In genomic region chr13:112394271-112394670, GRCm38 (mm10) we compare ENCODE assay signal across 23 mouse cellular contexts.
A peak's percentile ranks its signal among the peaks of the same experiment; 100 is the strongest.
DNase-seq lines count a peak whose midpoint lies in the region; ATAC-seq and TF ChIP-seq lines count a peak whose summit lies in the region.
"Had no signal": no experiment of that assay in that cellular context is flagged by ENCODE, and none has a peak within 500 bp of the region (broad histone marks: within the 10 kb centered on the region; RNA-seq: fewer than 3 reads in every experiment).

No protein-coding gene starts in this region.

- H3K36me3 ChIP-seq in kidney, embryonic 14.5 days (ENCODE audit: control insufficient read depth, insufficient read depth, low read length) = no peaks in the 10 kb centered on the region
- no peaks in the 10 kb centered on the region for H3K36me3 ChIP-seq in limb, embryonic 12.5 days
- H3K36me3 ChIP-seq in limb, embryonic 10.5 days = no peaks in the 10 kb centered on the region
- no peaks in the 10 kb centered on the region for H3K36me3 ChIP-seq in embryonic facial prominence, embryonic 10.5 days (replicated peaks)
- no peaks in the 10 kb centered on the region for H3K36me3 ChIP-seq in small intestine, adult 2 months (ENCODE audit: control insufficient read depth, insufficient read depth, low read length)
- no peaks in the 10 kb centered on the region for H3K36me3 ChIP-seq in thymus, adult 2 months (ENCODE audit: control insufficient read depth, insufficient read depth, low read length)
- H3K36me3 ChIP-seq: embryonic facial prominence, embryonic 13.5 days; embryonic facial prominence, embryonic 15.5 days; forebrain, embryonic 10.5 days; forebrain, embryonic 12.5 days had no signal

- no peak overlapping the region for H3K4me3 ChIP-seq in kidney, embryonic 14.5 days (ENCODE audit: low read length)
- no peak overlapping the region for H3K4me3 ChIP-seq in limb, embryonic 12.5 days (replicated peaks)
- H3K4me3 ChIP-seq in limb, embryonic 10.5 days = no peak overlapping the region
- no peak overlapping the region for H3K4me3 ChIP-seq in embryonic facial prominence, embryonic 10.5 days
- no peak overlapping the region for H3K4me3 ChIP-seq in small intestine, adult 2 months (ENCODE audit: low read depth, low read length)
- no peak overlapping the region for H3K4me3 ChIP-seq in thymus, adult 2 months (ENCODE audit: control insufficient read depth, insufficient read depth, low read length)
- H3K4me3 ChIP-seq: embryonic facial prominence, embryonic 13.5 days; embryonic facial prominence, embryonic 15.5 days; erythroblast, embryonic 14.5 days; forebrain, embryonic 10.5 days; forebrain, embryonic 12.5 days had no signal

- TF ChIP-seq POLR2A in small intestine, adult 2 months (IDR thresholded peaks at IDR 0.05; ENCODE audit: low read depth, low read length) = no peak
- no peak for TF ChIP-seq POLR2A in thymus, adult 2 months (IDR thresholded peaks at IDR 0.05; ENCODE audit: control insufficient read depth, extremely low read depth, insufficient read depth, low read length, poor library complexity)

- WGBS in kidney, embryonic 14.5 days = 54% methylated on average over 9 of the region's 9 CpGs
- 58% methylated on average over 9 of the region's 9 CpGs for WGBS in limb, embryonic 12.5 days
- WGBS in limb, embryonic 10.5 days = 83% methylated on average over 9 of the region's 9 CpGs
- WGBS in embryonic facial prominence, embryonic 10.5 days = 79% methylated on average over 9 of the region's 9 CpGs
- 92% methylated on average over 9 of the region's 9 CpGs for WGBS in small intestine, adult 2 months
- WGBS in thymus, adult 2 months = 97% methylated on average over 9 of the region's 9 CpGs

- no peak overlapping the region for H3K9ac ChIP-seq in kidney, embryonic 14.5 days (ENCODE audit: low read depth, low read length)
- no peak overlapping the region for H3K9ac ChIP-seq in limb, embryonic 12.5 days (replicated peaks)
- H3K9ac ChIP-seq: embryonic facial prominence, embryonic 13.5 days; embryonic facial prominence, embryonic 15.5 days; forebrain, embryonic 12.5 days had no signal

- DNase-seq in kidney, postnatal 25 days = no peak
- no peak for DNase-seq in limb, embryonic 10.5 days (ENCODE audit: low spot score)
- no peak for DNase-seq in embryonic facial prominence, embryonic 10.5 days (ENCODE audit: low spot score)
- DNase-seq in thymus, adult 2 months = no peak
- DNase-seq: adrenal gland, adult 2 months; adrenal gland, postnatal 10 days; adrenal gland, postnatal 25 days; cerebellum, adult 11-12 months; cerebellum, adult 2 months; cerebellum, adult 9-10 months; cerebellum, postnatal 10 days; cerebellum, postnatal 25 days had no signal

- H3K27ac ChIP-seq in kidney, embryonic 14.5 days (ENCODE audit: low read depth, low read length) = no peak overlapping the region
- H3K27ac ChIP-seq in limb, embryonic 12.5 days = 0 out of 2 replicates have a peak overlapping the region, but pooled peaks have one; percentile 29
- H3K27ac ChIP-seq in limb, embryonic 10.5 days = no peak overlapping the region
- H3K27ac ChIP-seq in embryonic facial prominence, embryonic 10.5 days (replicated peaks) = 0 out of 2 replicates have a peak overlapping the region, but pooled peaks have one; percentile 19
- peak overlapping the region; percentile 1; the same call in 1 of the 2 replicates for H3K27ac ChIP-seq in small intestine, adult 2 months (ENCODE audit: insufficient read depth, low read depth, low read length)
- H3K27ac ChIP-seq in thymus, adult 2 months (ENCODE audit: control insufficient read depth, insufficient read depth, low read length) = no peak overlapping the region
- H3K27ac ChIP-seq: embryonic facial prominence, embryonic 13.5 days; embryonic facial prominence, embryonic 15.5 days; forebrain, embryonic 10.5 days; forebrain, embryonic 12.5 days had no signal

- no peak for TF ChIP-seq CTCF in small intestine, adult 2 months (IDR thresholded peaks at IDR 0.05; ENCODE audit: extremely low read depth, insufficient read length, insufficient replicate concordance, low read depth, low read length)
- no peak for TF ChIP-seq CTCF in thymus, adult 2 months (IDR thresholded peaks at IDR 0.05; ENCODE audit: borderline replicate concordance, control insufficient read depth, extremely low read depth, insufficient read depth, low read length, poor library complexity)

- H3K4me2 ChIP-seq in kidney, embryonic 14.5 days (replicated peaks; ENCODE audit: low read depth, low read length) = no peak overlapping the region
- no peak overlapping the region for H3K4me2 ChIP-seq in limb, embryonic 12.5 days
- H3K4me2 ChIP-seq: embryonic facial prominence, embryonic 13.5 days; embryonic facial prominence, embryonic 15.5 days; forebrain, embryonic 12.5 days had no signal

- no peaks in the 10 kb centered on the region for H3K9me3 ChIP-seq in kidney, embryonic 14.5 days (ENCODE audit: control insufficient read depth, low read length)
- H3K9me3 ChIP-seq in limb, embryonic 12.5 days = no peaks in the 10 kb centered on the region
- no peaks in the 10 kb centered on the region for H3K9me3 ChIP-seq in limb, embryonic 10.5 days (replicated peaks)
- H3K9me3 ChIP-seq in embryonic facial prominence, embryonic 10.5 days = no peaks in the 10 kb centered on the region
- H3K9me3 ChIP-seq: embryonic facial prominence, embryonic 13.5 days; embryonic facial prominence, embryonic 15.5 days; forebrain, embryonic 10.5 days; forebrain, embryonic 12.5 days had no signal

- peaks cover 9% of the 10 kb centered on the region for H3K4me1 ChIP-seq in kidney, embryonic 14.5 days (ENCODE audit: control insufficient read depth, insufficient read depth, low read length)
- peaks cover 15% of the 10 kb centered on the region for H3K4me1 ChIP-seq in limb, embryonic 12.5 days (replicated peaks)
- H3K4me1 ChIP-seq in limb, embryonic 10.5 days = peaks cover 17% of the 10 kb centered on the region; the same call in 1 of the 2 replicates
- peaks cover 17% of the 10 kb centered on the region for H3K4me1 ChIP-seq in embryonic facial prominence, embryonic 10.5 days
- no peaks in the 10 kb centered on the region for H3K4me1 ChIP-seq in small intestine, adult 2 months (ENCODE audit: control insufficient read depth, insufficient read depth, insufficient read length, low read length)
- H3K4me1 ChIP-seq in thymus, adult 2 months (replicated peaks; ENCODE audit: control insufficient read depth, insufficient read depth, low read length) = no peaks in the 10 kb centered on the region
- H3K4me1 ChIP-seq: forebrain, embryonic 12.5 days had no signal

- H3K27me3 ChIP-seq in kidney, embryonic 14.5 days (ENCODE audit: control insufficient read depth, insufficient read depth, low read length) = no peaks in the 10 kb centered on the region
- no peaks in the 10 kb centered on the region for H3K27me3 ChIP-seq in limb, embryonic 12.5 days
- no peaks in the 10 kb centered on the region for H3K27me3 ChIP-seq in limb, embryonic 10.5 days (ENCODE audit: low read depth, poor library complexity, severe bottlenecking)
- H3K27me3 ChIP-seq in embryonic facial prominence, embryonic 10.5 days (replicated peaks; ENCODE audit: low read depth, poor library complexity, severe bottlenecking) = no peaks in the 10 kb centered on the region
- no peaks in the 10 kb centered on the region for H3K27me3 ChIP-seq in small intestine, adult 2 months (ENCODE audit: control insufficient read depth, insufficient read depth, low read length)
- no peaks in the 10 kb centered on the region for H3K27me3 ChIP-seq in thymus, adult 2 months (ENCODE audit: control insufficient read depth, insufficient read depth, low read length)
- H3K27me3 ChIP-seq: embryonic facial prominence, embryonic 13.5 days; embryonic facial prominence, embryonic 15.5 days; forebrain, embryonic 12.5 days had no signal

- ATAC-seq in kidney, embryonic 14.5 days (ENCODE audit: low FRiP score, low TSS enrichment) = peak; percentile 75
- ATAC-seq in limb, embryonic 12.5 days (ENCODE audit: insufficient number of reproducible peaks, insufficient read depth, low FRiP score, low TSS enrichment, low read depth) = no peak
- ATAC-seq in megakaryocyte, adult 5-6 weeks (ENCODE audit: poor library complexity, severe bottlenecking) = no peak
- ATAC-seq: forebrain, embryonic 14.5 days; forebrain, embryonic 16.5 days had no signal

Comparison
In these comparisons a context has a peak if more than half of its experiments do, and no peak if none do; other contexts are left out.
1. H3K27ac ChIP-seq: peak in limb, embryonic 12.5 days (single experiment), embryonic facial prominence, embryonic 10.5 days (single experiment) and small intestine, adult 2 months (single experiment); none in kidney, embryonic 14.5 days (single experiment), limb, embryonic 10.5 days (single experiment) and thymus, adult 2 months (single experiment).